Mouse (Mus musculus) left cerebral cortex, adult 18-20 months (tissue): ENCODE results near the gene Med17. TPM values are rescaled to one million over a fixed set of nuclear protein-coding genes. Genes with fewer than 3 reads are reported as not detected.

Experiments used
- DNase-seq, 2 experiments: peaks; one replicate each; pipeline ENCODE4 v3.0.0; 2021 to 2022; ENCODE audit warnings: low spot score in 2 of 2, mixed read lengths in 1 of 2
- total RNA-seq, 2 experiments: library from RNA; stranded (reverse); gene quantifications; 2 replicates each; pipeline ENCODE4 v1.2.3; 2021

The Med17 gene
- total RNA-seq, 2 experiments from 2014 or later, result 33.0 to 35.4 TPM

DNA sequence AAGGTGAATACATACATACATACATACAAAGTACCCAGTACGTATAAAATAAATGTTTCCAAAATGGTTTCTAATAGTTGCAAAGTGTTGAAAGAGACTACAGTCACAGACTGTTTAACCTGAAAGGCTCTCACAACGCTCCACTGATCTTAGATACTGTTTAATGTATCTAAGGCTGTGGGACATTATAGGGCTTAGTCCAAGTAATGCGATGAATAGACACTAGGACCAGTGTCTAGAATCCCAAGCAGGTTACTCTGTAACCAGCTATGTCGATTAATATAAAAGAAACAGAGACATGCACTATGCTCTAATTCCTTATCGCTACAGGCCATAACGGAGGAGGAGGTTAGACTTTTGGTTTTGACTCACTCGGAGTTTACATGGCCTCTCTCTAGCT lies 17.4 kb upstream of the Med17 start:
- DNase-seq, result no peak

GRCm38 (mm10) chr9:15289251-15289650 lies 9.5 kb upstream of the Med17 start:
- DNase-seq, result no peak

DNA sequence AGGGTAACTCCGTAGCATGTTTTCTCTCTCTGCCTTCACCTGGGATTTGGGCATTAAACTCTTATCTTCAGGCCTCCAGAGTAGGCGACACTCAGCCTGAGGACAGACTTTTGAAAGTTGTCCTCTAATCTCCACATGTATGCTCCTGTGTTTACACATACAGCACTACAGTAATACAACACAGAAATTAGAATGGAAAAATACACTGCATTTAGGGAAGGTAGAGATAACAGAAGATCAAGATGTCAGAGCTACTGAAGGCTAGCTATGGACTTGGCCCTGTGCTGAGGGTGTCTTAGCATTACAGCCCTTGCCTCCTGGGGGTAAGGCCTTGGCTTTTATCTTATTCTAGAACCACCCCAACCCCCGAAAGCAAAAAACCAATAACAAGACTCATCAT lies 8.7 kb upstream of the Med17 start:
- DNase-seq, result no peak

DNA sequence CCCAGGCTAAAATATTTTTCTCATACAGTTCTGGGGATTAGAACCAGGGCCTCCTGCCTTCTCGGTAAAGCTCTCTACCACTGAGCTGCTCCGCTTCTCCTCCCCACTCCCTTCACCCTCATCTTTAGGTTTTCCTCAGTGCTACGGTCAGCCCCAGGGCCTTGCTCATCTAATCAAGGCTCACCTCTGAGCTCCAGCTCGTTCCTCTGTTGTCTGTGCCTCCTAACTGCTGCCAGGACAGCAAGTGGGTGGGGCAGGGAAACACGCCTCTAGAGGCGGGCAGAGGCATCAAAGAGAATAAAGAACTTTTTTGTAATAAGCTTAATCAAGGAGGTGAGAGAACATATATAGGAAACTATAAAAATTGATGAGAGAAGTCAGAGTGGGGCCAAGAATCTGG lies 8.1 kb upstream of the Med17 start:
- DNase-seq, result no peak

DNA sequence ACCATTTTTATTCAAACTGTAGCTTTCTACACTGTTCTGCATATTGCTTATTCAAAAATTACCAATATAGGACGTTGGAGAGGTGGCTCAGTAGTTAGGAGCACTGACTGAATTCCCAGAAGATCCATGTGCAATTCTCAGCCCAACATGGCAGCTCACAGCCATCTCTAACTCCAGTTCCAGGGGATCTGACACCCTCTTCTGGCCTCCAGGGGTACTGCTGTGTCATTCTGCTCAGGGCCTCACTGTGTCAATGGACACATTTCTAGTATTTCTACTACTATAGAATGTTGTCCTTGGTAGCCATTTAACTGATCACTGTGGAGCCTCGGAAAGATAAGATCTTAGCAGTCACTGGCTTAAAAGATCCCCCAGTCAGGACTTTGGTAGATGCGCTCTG lies 5.7 kb upstream of the Med17 start:
- DNase-seq, result no peak

DNA sequence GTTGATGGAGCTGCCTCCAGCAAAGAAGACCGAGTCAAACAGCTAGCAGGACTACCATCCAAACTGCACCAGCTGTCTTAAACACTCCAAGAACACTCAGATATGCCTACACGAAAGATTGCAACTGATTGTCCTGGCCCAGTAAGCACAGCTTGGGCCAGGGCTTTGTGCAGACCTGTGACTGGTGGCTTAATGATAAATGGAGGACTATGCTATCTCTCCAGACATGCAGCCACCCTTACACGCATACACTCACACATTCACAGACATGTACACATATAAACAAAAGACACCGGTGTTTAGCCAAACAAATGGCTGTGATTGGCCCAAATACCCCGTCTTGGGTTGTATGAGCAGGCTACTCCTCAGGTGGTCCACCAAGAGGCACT lies 754 bp upstream of the Med17 start:
- no peak for DNase-seq

DNA sequence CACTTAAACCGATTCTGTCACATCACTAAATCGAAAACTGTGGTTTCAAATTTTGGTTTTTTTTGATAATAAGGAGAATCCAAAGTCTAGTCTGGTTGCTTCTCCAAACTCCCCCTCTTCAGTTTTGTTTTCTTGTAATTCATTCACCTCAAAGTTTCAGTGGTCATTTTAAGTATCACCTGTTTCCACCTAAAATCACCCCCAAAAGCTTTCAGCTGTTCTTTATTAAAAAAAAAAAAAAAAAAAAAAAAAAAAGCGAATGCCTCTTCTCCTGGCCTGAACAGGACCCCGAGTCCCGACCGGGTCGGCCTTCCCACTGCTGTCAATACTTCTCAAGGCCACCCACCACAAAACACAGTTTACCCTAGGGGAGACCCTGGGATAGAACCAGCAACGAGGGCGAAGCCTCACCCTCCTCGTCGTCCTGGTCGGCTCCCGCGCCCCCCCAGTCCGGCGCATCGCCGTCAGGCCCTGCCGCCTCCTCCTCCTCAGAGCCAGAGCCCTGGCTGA lies 537 bp downstream of the Med17 start:
- DNase-seq, result no peak

GRCm38 (mm10) chr9:15278343-15278742 lies 1.4 kb downstream of the Med17 start:
- no peak for DNase-seq

DNA sequence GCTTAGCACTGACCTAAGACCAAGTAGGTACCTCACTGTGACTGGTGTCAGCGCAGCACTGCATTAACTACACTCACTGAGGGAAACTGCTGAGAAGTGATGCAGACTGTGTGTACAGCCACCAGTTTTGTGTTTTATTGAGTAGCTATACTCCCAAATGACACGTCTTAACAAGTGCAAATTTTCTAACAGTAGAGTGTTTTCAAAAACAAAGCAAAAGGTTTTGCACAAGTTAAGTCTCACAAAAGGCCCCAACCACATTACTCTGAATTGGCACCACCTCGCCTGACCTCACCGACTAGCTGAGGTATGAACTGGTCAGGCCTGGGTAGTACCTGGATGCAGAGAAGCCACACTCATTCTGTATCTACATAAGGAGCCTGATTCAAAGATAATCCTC lies 2.9 kb downstream of the Med17 start:
- no peak for DNase-seq

DNA sequence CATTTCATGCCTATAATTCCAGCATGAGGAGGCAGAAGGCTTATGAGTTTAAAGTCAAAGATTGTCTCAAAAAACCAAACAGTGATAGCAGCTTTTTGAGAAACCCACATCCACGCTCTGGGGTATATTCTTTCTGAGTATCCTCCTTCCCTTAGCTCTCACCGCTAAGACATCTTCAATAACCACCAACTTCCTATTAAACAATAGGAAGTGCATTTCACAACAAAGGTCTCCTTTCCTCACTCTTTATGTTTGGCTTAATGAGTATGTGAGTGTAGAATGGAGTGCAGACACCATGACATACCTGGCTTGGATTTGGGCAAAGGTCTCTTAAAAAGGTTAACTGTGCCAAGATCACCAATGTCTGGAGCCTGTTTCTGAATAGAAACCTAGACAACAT lies 5.8 kb downstream of the Med17 start:
- no peak for DNase-seq

DNA sequence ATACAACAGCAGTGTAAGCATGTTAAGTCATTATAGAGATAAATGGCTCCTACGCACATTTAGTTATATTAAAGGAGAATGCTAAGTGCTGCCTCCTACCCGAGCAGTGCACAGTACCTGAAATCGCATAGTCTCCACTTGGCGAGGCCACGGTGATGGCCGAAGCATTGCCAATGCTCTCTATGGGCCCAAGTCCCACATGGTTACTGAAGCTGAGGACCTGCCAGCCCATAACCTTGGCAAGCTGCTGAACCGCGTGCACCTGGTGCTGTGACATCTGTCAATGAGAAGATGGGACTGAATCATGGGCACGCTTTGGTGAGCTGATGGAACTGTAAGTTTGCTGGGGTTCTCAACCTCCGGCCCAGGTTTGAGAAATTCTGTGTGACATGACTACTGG lies 16.2 kb downstream of the Med17 start:
- no peak for DNase-seq

DNA sequence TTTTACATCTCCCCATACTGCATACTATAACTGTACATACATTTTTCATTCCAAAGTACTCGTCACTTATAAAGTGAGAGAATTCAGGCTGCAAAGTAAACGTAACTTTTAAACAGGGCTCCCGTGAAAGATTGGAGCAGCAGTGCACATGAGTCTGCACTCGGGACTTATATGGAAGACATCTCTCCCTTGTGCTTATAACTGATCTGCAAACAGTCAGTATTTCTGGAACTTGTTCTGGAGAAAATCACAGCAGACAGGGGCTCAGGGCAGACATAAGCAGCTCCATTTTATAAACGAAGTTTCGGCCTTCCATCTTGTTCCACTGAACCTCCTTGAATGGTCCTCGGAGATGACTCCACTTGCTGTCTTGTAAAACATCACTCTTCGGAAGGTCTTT lies 17.8 kb downstream of the Med17 start:
- no peak for DNase-seq

DNA sequence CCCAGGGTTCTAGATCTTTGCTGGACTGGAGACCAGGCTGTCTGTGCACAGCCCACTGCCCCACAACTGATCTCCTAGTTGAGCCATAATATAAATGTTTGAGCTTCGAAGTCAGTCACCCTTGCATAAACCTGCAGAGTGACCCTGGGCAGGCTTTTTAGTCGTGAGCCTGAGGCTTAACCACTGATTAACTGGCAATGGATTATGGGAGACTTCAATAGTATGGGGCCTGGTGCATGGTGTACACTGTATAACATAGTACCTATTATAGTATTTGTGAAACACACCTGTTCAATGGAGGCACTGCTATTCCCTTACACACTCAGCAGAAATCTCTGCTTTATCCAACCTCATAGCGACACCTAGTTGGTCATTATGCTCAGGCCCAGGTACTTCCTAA lies 23.5 kb downstream of the Med17 start:
- no peak for DNase-seq

DNA sequence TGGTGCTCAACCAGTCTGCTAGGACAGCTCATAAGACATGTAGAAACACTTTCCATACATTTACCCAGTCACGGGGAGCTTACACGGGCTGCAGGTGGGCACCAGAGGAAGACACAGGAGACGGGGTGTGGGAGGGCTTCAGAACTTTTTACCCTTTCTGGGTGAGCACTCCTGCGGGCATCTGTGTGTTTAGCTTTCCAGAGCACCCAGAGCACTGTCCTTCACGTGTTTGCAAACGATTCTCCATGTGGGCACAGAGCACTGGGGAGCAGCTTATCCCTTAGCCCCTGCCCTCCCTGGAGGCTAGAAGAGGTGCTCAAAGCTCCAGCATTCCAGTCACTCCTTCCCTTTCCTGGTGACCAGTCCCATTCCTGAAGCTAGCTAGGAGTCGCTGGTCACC lies 25.2 kb downstream of the Med17 start:
- no peak for DNase-seq

DNA sequence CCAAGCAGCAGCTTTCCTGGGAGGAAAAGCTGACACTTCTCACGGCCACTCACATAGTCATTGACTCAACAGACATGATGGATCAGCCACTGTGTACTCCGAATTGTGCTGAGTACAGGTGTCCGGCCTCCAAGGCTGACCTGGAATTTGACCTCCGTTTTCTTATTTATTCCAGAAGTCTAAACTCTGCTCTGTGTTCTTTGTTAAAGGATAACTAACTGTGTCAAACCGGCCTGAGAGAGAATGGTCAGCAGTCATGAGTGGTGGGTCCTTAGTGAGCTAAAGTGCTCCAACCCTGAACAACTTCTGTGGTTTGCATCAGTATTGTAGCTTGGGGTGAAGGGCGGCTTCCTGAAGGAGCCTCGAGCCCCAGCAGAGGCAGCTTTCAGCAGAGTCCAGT lies 27.5 kb downstream of the Med17 start:
- DNase-seq, result no peak

GRCm38 (mm10) chr9:15250376-15250775 lies 29.4 kb downstream of the Med17 start:
- no peak for DNase-seq

DNA sequence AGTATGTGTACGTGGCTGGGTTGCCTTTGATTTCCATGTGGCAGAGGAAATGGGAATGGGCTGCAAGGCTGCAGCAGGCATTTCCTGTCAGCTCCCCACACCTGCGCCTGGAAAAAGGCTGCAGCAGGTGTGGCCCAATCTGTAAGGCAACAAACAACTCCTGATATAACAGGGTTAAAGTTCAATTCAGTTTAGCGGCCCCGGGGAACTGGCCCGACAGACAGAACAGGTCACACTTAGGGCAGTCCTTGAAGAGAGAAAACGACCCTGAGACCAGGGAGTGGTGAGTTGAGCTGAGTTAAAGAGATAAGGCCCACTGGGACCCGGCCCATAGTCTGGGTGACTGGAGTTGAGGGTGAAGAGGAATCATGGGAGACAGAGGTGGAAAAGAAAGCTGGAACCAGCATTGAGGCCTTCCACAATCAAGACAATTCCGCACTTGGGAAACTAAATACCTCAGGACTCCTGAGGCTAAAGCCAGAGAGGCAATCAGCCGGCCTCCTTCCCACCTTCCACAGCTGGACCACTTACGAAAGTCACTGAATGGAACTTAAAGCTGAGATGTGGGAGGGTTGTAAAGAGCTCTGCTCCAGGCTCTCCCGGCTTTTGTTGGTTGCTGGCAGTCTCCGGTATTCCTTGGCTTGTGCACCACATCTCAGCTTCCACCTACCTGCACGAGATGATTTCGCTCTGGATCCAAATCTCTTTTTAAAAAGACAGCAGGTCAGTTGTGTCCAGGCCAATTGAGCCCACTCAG lies 34.2 kb downstream of the Med17 start:
- DNase-seq, result no peak

GRCm38 (mm10) chr9:15242130-15242529 lies 37.6 kb downstream of the Med17 start:
- DNase-seq, result no peak

DNA sequence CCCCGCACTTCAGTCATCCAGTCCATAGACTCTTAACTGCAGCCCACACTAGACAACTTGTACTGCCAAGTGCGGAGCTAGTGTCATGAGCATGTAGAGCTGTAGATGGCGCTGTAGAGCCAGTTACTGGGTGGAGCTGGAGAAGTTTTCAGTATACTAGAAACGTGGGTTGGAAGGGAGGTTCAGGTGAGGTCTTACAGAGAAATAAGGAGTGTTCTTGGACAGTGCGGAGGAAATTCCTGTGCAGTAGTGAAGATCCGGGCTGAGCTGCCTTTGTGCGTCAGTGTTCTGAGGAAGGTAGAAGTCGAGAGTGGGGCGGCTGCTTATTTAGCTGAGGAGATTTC lies 38.2 kb downstream of the Med17 start:
- peak; percentile 39 to 55 for DNase-seq

DNA sequence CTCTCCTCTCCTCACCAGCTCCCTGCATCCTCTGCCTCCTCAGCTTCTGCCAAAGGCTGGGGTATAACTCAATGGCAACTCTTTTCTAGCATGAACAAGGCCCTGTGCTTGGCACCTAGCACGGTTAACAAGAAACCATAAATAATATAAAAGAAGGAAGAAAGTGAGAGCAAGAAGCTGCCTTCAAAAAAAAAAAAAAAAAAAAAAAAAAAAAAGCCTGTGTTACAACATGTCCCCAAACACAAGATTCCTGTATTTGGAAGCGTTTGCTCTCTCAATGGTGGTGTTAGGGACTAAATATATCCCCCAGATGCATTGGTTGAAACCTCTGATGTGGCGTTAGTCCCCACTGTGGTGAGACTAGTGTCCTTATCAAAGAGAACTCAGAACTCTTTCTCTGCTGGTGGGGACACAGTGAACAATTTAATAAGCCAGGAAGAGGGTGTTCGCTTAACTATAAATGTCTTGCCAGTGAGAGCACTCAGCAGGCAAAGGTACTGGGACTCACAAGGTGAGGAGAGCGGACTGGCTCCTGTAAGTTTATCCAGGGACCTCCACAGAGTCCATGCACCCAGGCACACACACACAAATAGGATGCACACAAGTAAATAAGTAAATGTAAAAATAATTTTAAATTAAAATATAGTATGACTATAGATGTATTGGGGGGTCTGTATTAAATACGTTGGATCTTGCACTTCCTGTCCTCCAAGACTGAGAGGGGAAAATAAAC lies 38.7 kb downstream of the Med17 start:
- DNase-seq, result no peak

DNA sequence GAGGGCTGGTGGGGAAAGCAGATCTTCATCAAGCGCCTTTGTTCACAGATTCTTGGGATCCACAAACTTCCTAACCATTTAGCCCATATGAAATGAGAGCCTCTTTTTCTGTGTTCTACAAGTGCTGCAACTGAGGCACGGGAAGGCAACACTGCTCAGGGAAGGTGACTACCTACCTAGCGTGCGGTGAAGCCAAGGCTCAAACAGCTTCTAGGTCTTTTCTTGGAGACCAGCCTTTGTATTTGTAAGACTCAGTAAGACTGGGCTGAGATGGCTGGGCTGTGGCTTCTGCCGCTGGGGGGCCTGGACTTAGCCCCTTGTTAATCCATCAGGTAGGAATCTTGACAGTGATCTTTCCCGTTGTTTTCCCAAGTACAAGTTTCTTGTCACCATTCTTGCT lies 39.7 kb downstream of the Med17 start:
- DNase-seq, result no peak

DNA sequence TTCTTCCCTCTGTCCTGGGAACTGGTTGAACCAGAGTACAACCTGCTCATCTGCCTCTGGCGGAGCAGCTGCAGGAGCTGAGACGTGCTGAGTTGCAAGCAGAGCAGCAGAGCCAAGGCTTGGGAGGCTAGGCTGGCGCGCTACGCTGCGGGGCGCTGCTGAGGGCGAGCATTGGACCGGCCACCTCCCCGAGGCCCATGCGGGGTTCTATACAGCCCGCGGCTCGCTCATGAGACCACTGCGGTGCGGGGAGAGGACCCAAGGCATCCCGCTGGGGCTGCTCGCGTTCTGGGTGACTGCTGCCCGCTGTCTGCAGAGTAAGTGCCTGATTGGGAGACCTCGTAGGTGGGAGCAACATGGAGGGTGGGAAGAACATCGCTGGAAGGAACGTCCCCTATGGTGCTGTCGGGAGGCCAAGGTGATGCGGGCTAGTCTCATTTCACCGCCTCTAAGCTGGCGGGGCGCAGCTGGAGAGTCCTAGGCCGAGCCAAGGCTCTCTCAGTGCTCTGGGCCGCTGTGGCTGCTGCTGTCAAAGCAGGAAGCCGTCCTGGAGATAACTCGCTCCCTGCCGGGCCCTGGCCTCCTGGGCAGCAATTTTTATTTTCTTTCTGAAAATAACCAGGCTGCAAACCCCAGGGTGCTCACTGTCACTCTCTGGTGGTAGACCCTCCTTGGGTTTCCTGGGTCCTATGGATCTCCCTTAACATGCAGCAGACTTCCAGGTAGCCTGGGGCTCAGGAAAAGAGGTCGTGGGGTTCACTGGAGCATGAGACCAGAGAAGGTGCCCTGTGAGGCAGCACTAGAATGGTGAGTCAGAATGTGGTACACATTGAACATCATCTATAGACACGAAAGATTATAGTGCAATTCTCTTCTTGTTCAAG lies 40.4 kb downstream of the Med17 start, which contains the start of gene Vstm5:
Gene Vstm5, plus strand, starts transcription at position 4 of the 884 bp plus-strand sequence.
- DNase-seq, result peak; percentile 24 to 41
